8 mouse cellular contexts compared by ENCODE assay signal in the genomic region with DNA sequence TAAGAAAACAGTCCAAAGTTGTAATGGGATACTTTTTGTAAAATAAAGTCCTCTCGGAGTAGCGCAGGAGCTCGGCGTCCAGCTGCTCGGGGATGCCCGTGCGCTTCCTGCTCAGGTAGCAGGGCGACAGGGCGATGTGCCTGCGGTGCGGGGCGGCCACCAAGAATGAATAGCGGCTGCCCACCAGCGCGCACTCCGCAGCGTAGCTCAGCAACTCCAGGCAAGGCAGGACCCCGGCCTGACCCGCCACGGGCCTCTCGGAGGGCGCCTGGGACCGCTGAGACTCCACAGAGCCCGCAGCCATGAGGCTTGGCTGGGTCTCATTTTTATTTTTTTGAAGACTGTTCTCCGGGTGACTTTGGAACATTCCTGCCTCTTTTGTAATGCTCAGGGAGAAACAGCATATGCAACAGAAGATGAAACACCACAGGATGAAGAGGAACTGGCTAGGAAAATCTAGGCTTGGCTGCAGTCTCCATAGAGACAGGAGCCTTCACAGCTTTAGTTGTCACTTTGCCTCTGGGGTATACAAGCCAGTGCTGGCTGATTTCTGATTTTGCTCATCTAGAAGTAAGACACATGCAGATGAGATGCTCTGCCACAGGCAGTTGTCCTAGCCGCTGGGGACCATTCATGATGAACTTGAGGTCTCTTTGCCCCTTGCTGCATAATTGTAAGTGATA. TPM values are rescaled to one million over a fixed set of nuclear protein-coding genes. Genes with fewer than 3 reads are reported as not detected.
DNase-seq lines count a peak whose midpoint lies in the region; ATAC-seq and TF ChIP-seq lines count a peak whose summit lies in the region.

No protein-coding gene starts in this region.

- no peak for TF ChIP-seq CTCF in heart, postnatal 0 days (IDR thresholded peaks at IDR 0.05; ENCODE audit: low read depth)

- DNase-seq in heart, postnatal 0 days (ENCODE audit: low spot score), result no peak
- DNase-seq in heart, postnatal 36 days, result no peak
- peak; percentile 13 for DNase-seq in WW6 (ENCODE audit: low read depth, low spot score)
- no peak for DNase-seq in adrenal gland, adult 18-20 months (ENCODE audit: low spot score in 2 of 2)
- no peak for DNase-seq in spleen, postnatal 36 days (ENCODE audit: low spot score in 2 of 2)
- no peak for DNase-seq in right cerebral cortex, postnatal 14 days

- ATAC-seq in heart, postnatal 0 days (ENCODE audit: insufficient read depth, low read depth), result no peak
- peak; percentile 58; the same call in 1 of the 2 replicates for ATAC-seq in forebrain, embryonic 16.5 days
- peak; percentile 65; the same call in 1 of the 2 replicates for ATAC-seq in midbrain, embryonic 13.5 days

- no peaks in the 10 kb centered on the region for H3K36me3 ChIP-seq in heart, postnatal 0 days (replicated peaks; ENCODE audit: control insufficient read depth, insufficient read depth, low read length)
- no peaks in the 10 kb centered on the region for H3K36me3 ChIP-seq in forebrain, embryonic 16.5 days (ENCODE audit: control insufficient read depth, insufficient read depth)
- no peaks in the 10 kb centered on the region for H3K36me3 ChIP-seq in midbrain, embryonic 13.5 days

- H3K27me3 ChIP-seq in heart, postnatal 0 days (ENCODE audit: control insufficient read depth, insufficient read depth, low read length), result no peaks in the 10 kb centered on the region
- H3K27me3 ChIP-seq in forebrain, embryonic 16.5 days (replicated peaks; ENCODE audit: control insufficient read depth, insufficient read depth, low read length), result no peaks in the 10 kb centered on the region
- H3K27me3 ChIP-seq in midbrain, embryonic 13.5 days, result no peaks in the 10 kb centered on the region

- 17% methylated on average over 26 of the region's 26 CpGs for WGBS in heart, postnatal 0 days
- WGBS in forebrain, embryonic 16.5 days, result 18% methylated on average over 26 of the region's 26 CpGs
- WGBS in midbrain, embryonic 13.5 days, result 18% methylated on average over 26 of the region's 26 CpGs

- no peak overlapping the region for H3K9ac ChIP-seq in heart, postnatal 0 days (replicated peaks; ENCODE audit: low read depth, low read length)
- H3K9ac ChIP-seq in forebrain, embryonic 16.5 days (replicated peaks; ENCODE audit: low read depth, low read length), result no peak overlapping the region
- no peak overlapping the region for H3K9ac ChIP-seq in midbrain, embryonic 13.5 days (replicated peaks)

- peak overlapping the region; percentile 36; the same call in 1 of the 2 replicates for H3K4me2 ChIP-seq in heart, postnatal 0 days (ENCODE audit: low read depth, low read length)
- H3K4me2 ChIP-seq in forebrain, embryonic 16.5 days (ENCODE audit: low read length), result peak overlapping the region; percentile 39
- peak overlapping the region; percentile 43 for H3K4me2 ChIP-seq in midbrain, embryonic 13.5 days (replicated peaks)

- no peak for TF ChIP-seq EP300 in heart, postnatal 0 days (IDR thresholded peaks at IDR 0.05; ENCODE audit: low read depth)

- no peak overlapping the region for H3K27ac ChIP-seq in heart, postnatal 0 days (ENCODE audit: low read depth)
- H3K27ac ChIP-seq in forebrain, embryonic 16.5 days (ENCODE audit: low read length), result no peak overlapping the region
- no peak overlapping the region for H3K27ac ChIP-seq in midbrain, embryonic 13.5 days

- intact Hi-C loops in heart, postnatal 36 days (cut with DNase I), result no loop called here

- H3K4me1 ChIP-seq in heart, postnatal 0 days (ENCODE audit: control insufficient read depth, insufficient read depth), result no peaks in the 10 kb centered on the region
- peaks cover 5% of the 10 kb centered on the region; the same call in 1 of the 2 replicates for H3K4me1 ChIP-seq in forebrain, embryonic 16.5 days (replicated peaks; ENCODE audit: control insufficient read depth, insufficient read depth, low read length)
- H3K4me1 ChIP-seq in midbrain, embryonic 13.5 days (replicated peaks), result no peaks in the 10 kb centered on the region

- no peak overlapping the region for H3K4me3 ChIP-seq in heart, postnatal 0 days (ENCODE audit: low read depth, low read length)
- 0 out of 2 replicates have a peak overlapping the region, but pooled peaks have one; percentile 9 for H3K4me3 ChIP-seq in forebrain, embryonic 16.5 days (replicated peaks; ENCODE audit: low read length)
- 0 out of 2 replicates have a peak overlapping the region, but pooled peaks have one; percentile 2 for H3K4me3 ChIP-seq in midbrain, embryonic 13.5 days (replicated peaks)

- no peaks in the 10 kb centered on the region for H3K9me3 ChIP-seq in heart, postnatal 0 days (replicated peaks; ENCODE audit: control insufficient read depth, low read length)
- H3K9me3 ChIP-seq in forebrain, embryonic 16.5 days (ENCODE audit: control insufficient read depth, low read length), result no peaks in the 10 kb centered on the region
- no peaks in the 10 kb centered on the region for H3K9me3 ChIP-seq in midbrain, embryonic 13.5 days

RNA-seq across cellular contexts. Expression of a gene that starts 21.5 kb away (rescaled TPM):
- 1.5 TPM in 1 of 2 replicates, not detected in the other for total RNA-seq in heart, postnatal 0 days (2014; rRNA removed; ENCODE audit: low replicate concordance)
- polyA plus RNA-seq in heart, postnatal 0 days (2015; fragmentation: Nextera tagmentation; extraction: Ambion mirVana), result not detected in 2 replicates
- not detected for total RNA-seq in heart, postnatal 36 days (2021)
- polyA plus RNA-seq in forebrain, embryonic 16.5 days (2015; fragmentation: Nextera tagmentation; extraction: Ambion mirVana), result not detected in 2 replicates
- polyA plus RNA-seq in midbrain, embryonic 13.5 days (2015; fragmentation: Nextera tagmentation; extraction: Ambion mirVana), result 0.03 TPM in 1 of 2 replicates, not detected in the other
- not detected for total RNA-seq in adrenal gland, adult 18-20 months (2021)
